Mouse (Mus musculus): ENCODE measurements around the gene Derl2.

Gene Derl2

GRCm38 (mm10) chr11:70982030-70982429 lies 37.6 kb downstream of the Derl2 start:
- DNase-seq (ENCODE audit: low spot score): no peak

DNA sequence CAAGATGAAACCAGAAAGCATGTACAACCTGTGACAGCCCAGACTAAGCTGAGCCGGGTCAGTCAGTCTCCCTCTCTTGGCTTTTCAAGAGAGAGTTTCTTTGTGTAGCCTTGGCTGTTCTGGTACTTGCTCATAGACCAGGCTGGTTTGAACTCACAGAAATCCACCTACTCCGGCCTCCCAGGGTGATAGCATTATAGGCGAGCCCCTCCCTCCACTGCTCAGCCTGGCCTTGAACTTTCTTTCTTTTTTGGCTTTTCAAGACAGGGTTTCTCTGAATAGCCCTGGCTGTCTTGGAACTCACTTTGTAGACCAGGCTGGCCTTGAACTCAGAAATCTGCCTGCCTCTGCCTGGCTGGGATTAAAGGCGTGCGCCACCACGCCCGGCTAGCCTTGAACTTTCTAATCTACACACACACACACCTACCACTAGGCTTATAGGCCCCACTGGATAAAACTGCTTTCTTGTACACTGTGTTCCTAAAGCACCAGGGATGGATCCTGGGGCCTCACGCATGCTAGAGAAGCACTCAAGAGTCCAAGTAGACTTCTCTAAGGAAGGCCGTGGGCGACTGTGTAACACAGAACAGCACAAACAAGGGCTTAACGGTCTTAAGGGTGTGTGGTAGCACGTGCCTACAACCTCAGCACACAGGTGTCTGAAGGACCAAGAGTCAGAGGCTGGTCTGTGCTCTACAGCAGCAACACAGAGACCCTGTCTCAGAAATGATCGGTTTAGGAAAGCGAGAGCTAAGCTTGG lies 38.7 kb downstream of the Derl2 start:
- no peak for DNase-seq (ENCODE audit: low spot score)

GRCm38 (mm10) chr11:70980232-70980631 lies 39.4 kb downstream of the Derl2 start:
- no peak for DNase-seq (ENCODE audit: low spot score)

- DNase-seq (ENCODE audit: low spot score): no peak
These were observed 42.3 kb downstream of the Derl2 start for GRCm38 (mm10) chr11:70977293-70977692.

DNA sequence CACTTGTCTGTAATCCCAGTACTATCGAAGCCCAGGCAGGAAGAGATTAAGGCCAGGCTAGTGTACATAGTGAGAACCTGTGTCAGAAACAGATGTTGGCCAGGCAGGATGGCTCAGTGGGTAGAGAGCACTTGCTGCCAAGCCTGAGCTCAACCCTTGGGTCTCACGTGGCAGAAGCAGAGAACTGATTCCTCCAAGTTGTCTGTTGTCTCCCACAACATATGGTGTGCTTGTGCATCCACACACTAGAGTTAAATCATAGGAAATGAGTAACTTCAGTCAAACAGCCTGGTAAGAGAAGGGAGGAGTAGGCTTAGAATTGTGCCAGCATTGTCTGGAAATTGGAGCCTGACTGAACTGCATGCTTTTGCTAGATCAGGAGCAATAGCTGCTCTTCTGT lies 44.4 kb downstream of the Derl2 start:
- no peak for DNase-seq (ENCODE audit: low spot score)

GRCm38 (mm10) chr11:70973947-70974346 lies 45.7 kb downstream of the Derl2 start:
- no peak for DNase-seq (ENCODE audit: low spot score)

DNA sequence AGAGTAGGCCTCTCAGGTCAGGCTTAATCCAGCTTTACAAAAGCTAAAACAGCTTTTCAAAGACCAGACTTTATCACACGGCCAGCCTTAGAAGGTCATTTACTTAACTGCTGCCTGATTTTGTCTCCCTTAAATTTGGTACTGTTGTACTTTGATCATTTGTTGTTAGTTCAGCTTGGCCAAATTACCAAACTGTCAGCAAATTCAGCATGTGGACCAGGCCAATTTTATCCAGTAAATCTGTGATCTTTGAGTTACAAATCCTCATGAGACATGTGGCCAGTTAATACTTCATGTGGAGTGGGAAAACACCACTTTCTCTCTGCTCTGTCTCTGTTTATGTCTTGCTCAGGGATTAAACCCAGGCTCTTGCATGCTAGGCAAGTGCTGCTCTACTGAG lies 47.1 kb downstream of the Derl2 start:
- DNase-seq (ENCODE audit: low spot score): no peak

- DNase-seq (ENCODE audit: low spot score): no peak
These were observed 48.8 kb downstream of the Derl2 start for GRCm38 (mm10) chr11:70970560-70971540.

GRCm38 (mm10) chr11:70969821-70970559 lies 49.7 kb downstream of the Derl2 start, which contains the start of the genes Nup88 and Rpain:
Gene Nup88 (minus strand): TSS chr11:70969973.
Gene Rpain (plus strand): TSS chr11:70970213.
- DNase-seq (ENCODE audit: low spot score): peak; percentile 92

DNA sequence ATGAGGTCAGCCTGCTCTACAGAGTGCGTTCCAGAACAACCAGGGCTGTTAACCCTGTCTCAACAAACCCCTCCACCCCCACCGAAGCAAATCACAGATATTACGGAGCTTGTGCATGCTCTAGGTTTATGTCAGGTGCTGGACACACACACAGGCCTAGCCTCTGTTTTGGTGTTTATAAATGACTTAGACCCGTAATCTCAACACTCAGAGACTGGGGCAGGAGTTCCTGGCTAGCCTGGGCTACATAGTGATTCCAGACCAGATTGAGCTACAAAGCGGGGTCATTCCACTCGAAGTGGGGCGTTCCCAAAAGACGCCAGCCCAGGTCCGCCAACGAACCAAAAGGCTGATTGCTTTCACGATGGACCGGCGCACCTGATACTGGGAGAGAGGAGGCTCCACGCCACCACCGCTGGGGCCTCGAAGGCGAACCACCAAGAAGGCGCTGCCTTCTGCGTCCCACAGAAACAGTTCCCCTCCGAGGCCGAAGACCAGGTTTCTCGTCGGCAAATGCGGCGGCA lies 50.3 kb downstream of the Derl2 start:
- DNase-seq (ENCODE audit: low spot score): peak; percentile 33

- no peak for DNase-seq (ENCODE audit: low spot score)
These were observed 55.3 kb downstream of the Derl2 start for GRCm38 (mm10) chr11:70964222-70964907.

DNA sequence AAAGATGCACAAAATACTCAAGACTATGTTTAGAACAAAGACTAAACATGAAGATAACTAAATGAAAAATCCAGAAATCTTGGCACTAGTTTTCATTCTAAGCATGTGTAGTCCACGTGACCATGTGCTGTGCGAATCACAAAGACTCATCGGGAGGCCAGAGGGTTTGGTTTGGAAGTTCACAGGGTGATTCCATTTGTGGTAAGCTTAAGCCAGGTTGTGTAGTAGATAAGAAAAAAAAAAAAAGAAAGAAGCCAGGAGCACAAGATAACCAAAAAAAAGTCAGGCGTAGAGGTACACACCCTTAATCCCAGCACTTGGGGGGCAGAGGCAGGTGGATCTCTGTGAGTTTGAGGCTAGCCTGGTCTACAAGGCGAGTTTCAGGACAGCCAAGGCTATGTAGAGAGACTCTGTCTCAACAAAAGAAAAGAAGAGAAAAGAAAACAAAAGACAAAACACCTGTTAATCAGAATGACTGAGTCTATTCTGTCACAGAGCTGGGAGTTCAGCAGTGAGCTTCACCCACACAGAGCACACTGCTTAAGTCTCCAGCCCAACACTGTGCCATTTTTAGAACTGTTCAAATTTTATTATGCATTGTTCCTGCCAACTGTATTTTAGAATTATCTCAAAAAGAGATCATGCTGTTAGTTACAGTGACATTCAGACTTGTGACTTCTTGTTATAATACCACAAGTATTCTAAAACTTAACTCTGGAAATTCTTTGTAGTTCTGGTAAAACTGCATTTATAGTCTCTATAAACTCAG lies 58.7 kb downstream of the Derl2 start:
- DNase-seq (ENCODE audit: low spot score): no peak

All from urinary bladder, postnatal 14 days (tissue).